Mouse (Mus musculus): Measurements from ENCODE around the gene Dnajc28.

DNA sequence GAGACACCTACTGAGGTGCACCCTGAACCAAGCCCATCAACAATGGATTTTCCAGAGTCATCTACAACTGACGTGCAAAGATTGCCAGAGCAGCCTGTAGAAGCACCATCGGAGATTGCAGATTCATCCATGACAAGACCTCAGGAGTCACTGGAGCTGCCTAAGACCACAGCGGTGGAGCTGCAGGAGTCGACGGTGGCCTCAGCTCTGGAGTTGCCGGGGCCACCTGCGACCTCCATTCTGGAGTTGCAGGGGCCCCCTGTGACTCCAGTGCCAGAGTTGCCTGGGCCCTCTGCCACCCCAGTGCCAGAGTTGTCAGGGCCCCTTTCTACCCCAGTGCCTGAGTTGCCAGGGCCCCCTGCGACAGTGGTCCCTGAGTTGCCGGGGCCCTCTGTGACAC, 36.5 kb upstream of the Dnajc28 start:
- no peak for TF ChIP-seq CTCF (IDR thresholded peaks at IDR 0.05; ENCODE audit: borderline replicate concordance, extremely low read depth, insufficient read depth, insufficient read length)
- TF ChIP-seq POLR2A (IDR thresholded peaks at IDR 0.05; ENCODE audit: borderline replicate concordance, extremely low read depth, insufficient read depth, insufficient read length, poor library complexity, severe bottlenecking): no peak
